Mouse (Mus musculus) lung, postnatal 0 days (tissue): ENCODE data around the gene Rmdn2.

ENCODE experiments used
- CTCF ChIP-seq: IDR thresholded peaks from 2 replicates; pipeline ENCODE4 v1.5.1; 2016; ENCODE audit warnings: antibody characterized with exemption, mild to moderate bottlenecking
- EP300 ChIP-seq: IDR thresholded peaks from 2 replicates; pipeline ENCODE4 v1.6.1; 2016; ENCODE audit warnings: antibody characterized with exemption, mild to moderate bottlenecking, control low read depth

- TF ChIP-seq EP300 (no peak), CTCF (peak; percentile 8; the same call in 1 of the 2 replicates)
Observed at GRCm38 (mm10) chr17:79614691-79615588, 3.3 kb downstream of the Rmdn2 start.
